Mouse (Mus musculus) MEL (cell line): ENCODE measurements at regions not wholly inside any gene's neighbourhood (a gene's known extent, or its start where the extent isn't known, plus 50 kb on each side); places are given as distances from the start of the nearest gene placed in this dataset.

ENCODE experiments used
- DNase-seq: peaks from one replicate; pipeline ENCODE4 v3.0.0; 2011; ENCODE audit warnings: low read depth, low spot score
- H3K27ac ChIP-seq: 2 replicates; pipeline ENCODE4 v1.5.1; 2012; ENCODE audit warnings: low read depth, mild to moderate bottlenecking, control low read depth, low read length, moderate library complexity; ENCODE audit not compliant: control insufficient read depth
- H3K27me3 ChIP-seq, 2 experiments: fragments of 150-350 bp in 1 of 2; sonication (generic) in 1 of 2; 2 replicates each; pipeline ENCODE4 v1.6.1; 2012; ENCODE audit warnings: low read length in 2 of 2, mild to moderate bottlenecking in 2 of 2, improper control_type of control experiment in 1 of 2, moderate library complexity in 1 of 2; ENCODE audit not compliant: insufficient read depth in 2 of 2, control insufficient read depth in 1 of 2
- H3K36me3 ChIP-seq, 2 experiments: 2 replicates each; pipeline ENCODE4 v1.6.1; 2012 to 2014; ENCODE audit warnings: low read length in 2 of 2, improper control_type of control experiment in 1 of 2, inconsistent platforms in 1 of 2, mild to moderate bottlenecking in 1 of 2; ENCODE audit not compliant: insufficient read depth in 2 of 2, control insufficient read depth in 1 of 2
- H3K4me1 ChIP-seq, 2 experiments: fragments of 150-350 bp in 1 of 2; sonication (generic) in 1 of 2; 2 replicates each; pipeline ENCODE4 v1.6.1; 2012; ENCODE audit warnings: low read length in 2 of 2, improper control_type of control experiment in 1 of 2, mild to moderate bottlenecking in 1 of 2; ENCODE audit not compliant: insufficient read depth in 2 of 2, control insufficient read depth in 1 of 2
- H3K4me3 ChIP-seq, 2 experiments: fragments of 150-350 bp in 1 of 2; sonication (generic) in 1 of 2; 2 replicates each; pipeline ENCODE4 v1.5.1; 2012; ENCODE audit warnings: low read depth in 2 of 2, low read length in 2 of 2, mild to moderate bottlenecking in 2 of 2, moderate library complexity in 2 of 2, control low read depth in 1 of 2, improper control_type of control experiment in 1 of 2; ENCODE audit not compliant: control insufficient read depth in 1 of 2, insufficient read depth in 1 of 2
- H3K79me2 ChIP-seq: 2 replicates; pipeline ENCODE4 v1.6.1; 2012; ENCODE audit warnings: mild to moderate bottlenecking, low read length, moderate library complexity; ENCODE audit not compliant: control insufficient read depth, poor library complexity, insufficient read depth
- H3K9ac ChIP-seq: 2 replicates; pipeline ENCODE4 v1.6.1; 2012; ENCODE audit warnings: low read depth, mild to moderate bottlenecking, control low read depth, low read length, moderate library complexity; ENCODE audit not compliant: control insufficient read depth, poor library complexity, severe bottlenecking
- H3K9me3 ChIP-seq: fragments of 150-350 bp; sonication (generic); replicated peaks from 2 replicates; pipeline ENCODE4 v1.6.1; 2012; ENCODE audit warnings: mild to moderate bottlenecking, low read length, improper control_type of control experiment, moderate library complexity; ENCODE audit not compliant: insufficient read depth
- BHLHE40 ChIP-seq: IDR thresholded peaks from 2 replicates; pipeline ENCODE4 v1.6.1; 2012; ENCODE audit warnings: low read depth, mild to moderate bottlenecking, inconsistent platforms, low read length, improper control_type of control experiment, borderline replicate concordance
- CHD1 ChIP-seq: IDR thresholded peaks from 2 replicates; pipeline ENCODE4 v1.6.1; 2012; ENCODE audit warnings: low read depth, mild to moderate bottlenecking, inconsistent platforms, low read length, improper control_type of control experiment
- CHD2 ChIP-seq: IDR thresholded peaks from 2 replicates; pipeline ENCODE4 v1.6.1; 2011; ENCODE audit warnings: low read length, improper control_type of control experiment
- ELF1 ChIP-seq: IDR thresholded peaks from 2 replicates; pipeline ENCODE4 v1.6.1; 2014; ENCODE audit warnings: low read depth, mild to moderate bottlenecking, inconsistent platforms, low read length, improper control_type of control experiment, moderate library complexity
- GABPA ChIP-seq: IDR thresholded peaks from 2 replicates; pipeline ENCODE4 v1.6.1; 2012; ENCODE audit warnings: low read depth, mild to moderate bottlenecking, inconsistent platforms, low read length, improper control_type of control experiment, moderate library complexity
- GATA1 ChIP-seq: IDR thresholded peaks from 2 replicates; pipeline ENCODE4 v1.6.1; 2011; ENCODE audit warnings: low read depth, low read length, improper control_type of control experiment
- HCFC1 ChIP-seq: IDR thresholded peaks from 2 replicates; pipeline ENCODE4 v1.6.1; 2012; ENCODE audit warnings: low read depth, mild to moderate bottlenecking, inconsistent platforms, low read length, improper control_type of control experiment, moderate library complexity
- KAT2A ChIP-seq: conservative IDR thresholded peaks from 2 replicates; pipeline ENCODE4 v1.6.1; 2012; ENCODE audit warnings: low read depth, low read length, improper control_type of control experiment, inconsistent platforms
- MAX ChIP-seq: IDR thresholded peaks from 2 replicates; pipeline ENCODE4 v1.6.1; 2011; ENCODE audit warnings: low read length, improper control_type of control experiment
- MXI1 ChIP-seq: IDR thresholded peaks from 2 replicates; pipeline ENCODE4 v1.6.1; 2011; ENCODE audit warnings: mild to moderate bottlenecking, low read depth, low read length, improper control_type of control experiment
- MYB ChIP-seq: IDR thresholded peaks from 2 replicates; pipeline ENCODE4 v1.6.1; 2011; ENCODE audit warnings: mild to moderate bottlenecking, low read depth, low read length, improper control_type of control experiment
- NELFE ChIP-seq: IDR thresholded peaks from 2 replicates; pipeline ENCODE4 v1.6.1; 2011; ENCODE audit warnings: low read depth, low read length, improper control_type of control experiment
- NRF1 ChIP-seq: IDR thresholded peaks from 2 replicates; pipeline ENCODE4 v1.6.1; 2014; ENCODE audit warnings: low read depth, mild to moderate bottlenecking, inconsistent platforms, low read length, improper control_type of control experiment, moderate library complexity; ENCODE audit not compliant: poor library complexity, insufficient read depth, severe bottlenecking
- POLR2A ChIP-seq, 2 experiments: IDR thresholded peaks; 2 replicates each; pipeline ENCODE4 v1.6.1; 2011 to 2012; ENCODE audit warnings: low read length in 2 of 2, mild to moderate bottlenecking in 2 of 2, control low read depth in 1 of 2, improper control_type of control experiment in 1 of 2, low read depth in 1 of 2, moderate library complexity in 1 of 2; ENCODE audit not compliant: control insufficient read depth in 1 of 2, insufficient read depth in 1 of 2, poor library complexity in 1 of 2
- RAD21 ChIP-seq: IDR thresholded peaks from 2 replicates; pipeline ENCODE4 v1.6.1; 2011; ENCODE audit warnings: mild to moderate bottlenecking, low read depth, low read length, improper control_type of control experiment
- RCOR1 ChIP-seq: IDR thresholded peaks from 2 replicates; pipeline ENCODE4 v1.6.1; 2012; ENCODE audit warnings: low read depth, mild to moderate bottlenecking, inconsistent platforms, low read length, improper control_type of control experiment
- SIN3A ChIP-seq: IDR thresholded peaks from 2 replicates; pipeline ENCODE4 v1.6.1; 2012; ENCODE audit warnings: low read length, improper control_type of control experiment, inconsistent platforms
- SMC3 ChIP-seq: IDR thresholded peaks from 2 replicates; pipeline ENCODE4 v1.6.1; 2011; ENCODE audit warnings: low read depth, low read length, improper control_type of control experiment
- TAL1 ChIP-seq: IDR thresholded peaks from 2 replicates; pipeline ENCODE4 v1.6.1; 2012; ENCODE audit warnings: mild to moderate bottlenecking, inconsistent platforms, low read length, moderate library complexity, mixed read lengths
- TCF12 ChIP-seq: IDR thresholded peaks from 2 replicates; pipeline ENCODE4 v1.6.1; 2014; ENCODE audit warnings: low read depth, mild to moderate bottlenecking, inconsistent platforms, low read length, improper control_type of control experiment, moderate library complexity

- TF ChIP-seq NRF1 (no peak), TAL1 (no peak), SMC3 (no peak), HCFC1 (no peak), TCF12 (no peak), SIN3A (no peak), KAT2A (no peak), MXI1 (no peak), CHD1 (no peak), MAX (no peak), POLR2A (IDR thresholded peaks at IDR 0.05; ENCODE audit: control insufficient read depth in 1 of 2, insufficient read depth in 1 of 2, low read depth in 1 of 2, low read length in 2 of 2, poor library complexity in 1 of 2) (no peak), CHD2 (no peak), BHLHE40 (no peak), NELFE (no peak), RAD21 (no peak), GABPA (no peak), RCOR1 (no peak)
- DNase-seq, result no peak
- Histone ChIP-seq H3K4me1 (no peaks in the 10 kb centered on the region), H3K9ac (no peak overlapping the region), H3K79me2 (no peaks in the 10 kb centered on the region), H3K4me3 (no peak overlapping the region), H3K27ac (no peak overlapping the region), H3K27me3 (no peaks in the 10 kb centered on the region), H3K36me3 (no peaks in the 10 kb centered on the region), H3K9me3 (no peaks in the 10 kb centered on the region)
Measured at GRCm38 (mm10) chr1:76955031-76955430, 559.9 kb downstream of the Epha4 start.

DNA sequence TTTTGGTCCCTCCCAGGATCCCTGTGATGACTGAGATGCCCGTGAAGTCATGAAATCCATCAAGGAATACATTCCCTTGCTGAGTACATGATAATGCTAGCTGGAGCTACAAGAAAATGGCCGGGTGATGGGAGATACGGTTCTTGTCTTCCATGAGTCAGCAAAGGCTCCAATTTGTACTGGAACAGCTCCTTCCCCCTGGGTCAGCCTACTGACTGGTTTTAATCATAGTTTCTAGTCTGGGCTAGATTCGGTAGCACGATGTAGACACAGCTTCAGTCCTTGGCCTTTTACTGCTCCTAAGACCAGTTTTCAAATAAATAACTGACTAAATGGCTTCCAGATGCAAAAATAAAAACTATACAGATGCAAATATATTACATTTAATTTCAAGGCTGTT, 557.5 kb downstream of the Epha4 start:
- H3K36me3 ChIP-seq, result no peaks in the 10 kb centered on the region
- no peaks in the 10 kb centered on the region for H3K9me3 ChIP-seq
- no peak overlapping the region for H3K27ac ChIP-seq
- no peak overlapping the region for H3K9ac ChIP-seq
- TF ChIP-seq ELF1 (no peak), GATA1 (no peak), MYB (no peak), GABPA (no peak)
- no peaks in the 10 kb centered on the region for H3K79me2 ChIP-seq
- no peak overlapping the region for H3K4me3 ChIP-seq
- H3K4me1 ChIP-seq, result no peaks in the 10 kb centered on the region
- no peaks in the 10 kb centered on the region for H3K27me3 ChIP-seq
- DNase-seq, result no peak
